Mouse (Mus musculus) G1E (cell line): ENCODE results near the gene Entpd5.

Experiments
- CTCF ChIP-seq: IDR thresholded peaks from 2 replicates; pipeline ENCODE4 v1.5.1; 2012; ENCODE audit warnings: low read depth, low read length, inconsistent platforms, mixed read lengths
- GATA1 ChIP-seq: IDR thresholded peaks from 2 replicates; pipeline ENCODE4 v1.6.1; 2012; ENCODE audit warnings: borderline replicate concordance, low read length, inconsistent platforms, mixed read lengths
- TAL1 ChIP-seq: conservative IDR thresholded peaks from 2 replicates; pipeline ENCODE4 v1.6.1; 2012; ENCODE audit warnings: low read depth, low read length, inconsistent platforms, mixed read lengths

DNA sequence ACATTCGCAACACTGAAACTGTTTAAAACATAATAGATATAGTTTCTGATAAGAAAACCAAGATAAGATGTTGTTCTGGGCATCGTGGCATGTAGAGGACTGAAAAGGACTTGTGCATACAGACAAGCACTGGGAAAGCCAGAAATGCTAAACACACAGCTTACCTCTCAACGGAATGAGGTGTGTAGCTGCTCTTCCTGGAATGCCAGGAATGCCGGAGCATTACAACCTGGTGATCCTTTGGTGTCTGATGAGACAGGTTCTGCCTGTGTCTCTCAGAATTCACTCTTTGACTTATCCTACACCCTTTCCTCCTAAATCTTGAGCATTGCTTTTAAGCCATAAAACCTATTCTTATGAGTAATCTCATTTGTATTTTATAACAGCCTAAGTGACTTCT lies 33.7 kb upstream of the Entpd5 start:
- TF ChIP-seq CTCF (no peak), TAL1 (no peak), GATA1 (no peak)
